10 mouse cellular contexts compared by ENCODE assay signal in the genomic region with DNA sequence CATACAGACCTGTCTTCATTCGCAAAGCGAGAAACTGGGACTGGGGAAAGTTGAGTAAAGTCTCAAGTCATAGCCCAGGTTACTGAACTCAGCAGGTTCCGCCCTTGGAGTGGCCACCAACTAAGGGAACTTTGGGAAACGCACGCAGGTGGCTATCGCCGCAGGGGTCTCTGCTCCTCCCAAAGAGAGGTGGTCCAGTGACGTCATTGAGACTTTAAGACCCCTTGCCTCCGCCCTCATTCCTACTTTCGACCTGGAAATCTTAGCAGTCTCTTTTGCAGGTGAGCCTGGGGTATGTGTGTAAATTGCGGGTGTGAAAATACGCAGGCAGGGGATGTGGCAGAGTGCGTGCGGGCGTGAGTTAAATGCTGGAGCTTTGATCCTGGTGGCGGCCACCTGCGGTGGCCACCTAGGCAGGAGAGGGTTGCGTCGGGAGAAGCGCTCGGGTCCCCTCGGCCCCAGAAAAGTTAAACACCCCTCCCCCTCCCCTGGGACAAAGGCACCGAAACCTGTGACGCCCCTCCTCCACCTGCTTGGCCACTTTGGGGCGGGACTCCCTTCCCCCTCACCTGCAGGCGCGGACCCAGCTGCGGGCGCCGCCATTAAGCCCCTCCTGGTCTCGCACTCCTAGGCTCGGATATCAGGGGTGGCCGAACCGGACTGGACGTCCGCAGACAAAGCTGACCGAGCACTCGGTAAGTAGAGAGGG. TPM values are rescaled to one million over a fixed set of nuclear protein-coding genes. Genes with fewer than 3 reads are reported as not detected.
DNase-seq lines count a peak whose midpoint lies in the region; ATAC-seq and TF ChIP-seq lines count a peak whose summit lies in the region.
"Had no signal": no experiment of that assay in that cellular context is flagged by ENCODE, and none has a peak within 500 bp of the region (broad histone marks: within the 10 kb centered on the region; RNA-seq: fewer than 3 reads in every experiment).

Gene Cldn6, plus strand, starts transcription at position 123 of the 709 bp plus-strand sequence.

- peaks cover 54% of the 10 kb centered on the region for H3K27me3 ChIP-seq in heart, embryonic 16.5 days (ENCODE audit: control insufficient read depth, insufficient read depth, low read length)
- peaks cover 85% of the 10 kb centered on the region for H3K27me3 ChIP-seq in embryonic facial prominence, embryonic 13.5 days
- peaks cover 56% of the 10 kb centered on the region for H3K27me3 ChIP-seq in hindbrain, postnatal 0 days (ENCODE audit: insufficient read depth, low read length)
- peaks cover 57% of the 10 kb centered on the region for H3K27me3 ChIP-seq in midbrain, embryonic 16.5 days (ENCODE audit: control insufficient read depth, insufficient read depth, low read depth, low read length)

- no peaks in the 10 kb centered on the region for H3K9me3 ChIP-seq in heart, embryonic 16.5 days (replicated peaks; ENCODE audit: control insufficient read depth, low read length)
- H3K9me3 ChIP-seq in embryonic facial prominence, embryonic 13.5 days = no peaks in the 10 kb centered on the region
- H3K9me3 ChIP-seq in hindbrain, postnatal 0 days (ENCODE audit: low read length) = no peaks in the 10 kb centered on the region
- no peaks in the 10 kb centered on the region for H3K9me3 ChIP-seq in midbrain, embryonic 16.5 days (replicated peaks; ENCODE audit: control insufficient read depth, low read length, poor library complexity, severe bottlenecking)

- no peak within 1 kb of the TSS for H3K9ac ChIP-seq in heart, embryonic 16.5 days (ENCODE audit: low read length)
- 0 out of 2 replicates have a peak within 1 kb of the TSS, but pooled peaks have one; percentile 49 for H3K9ac ChIP-seq in embryonic facial prominence, embryonic 13.5 days
- no peak within 1 kb of the TSS for H3K9ac ChIP-seq in hindbrain, postnatal 0 days (replicated peaks; ENCODE audit: low read length)
- peak within 1 kb of the TSS; percentile 18; the same call in 1 of the 2 replicates for H3K9ac ChIP-seq in midbrain, embryonic 16.5 days (ENCODE audit: low read depth, low read length)

- no peak within 1 kb of the TSS for H3K27ac ChIP-seq in heart, embryonic 16.5 days (ENCODE audit: low read length)
- peak within 1 kb of the TSS; percentile 5; the same call in 1 of the 2 replicates for H3K27ac ChIP-seq in embryonic facial prominence, embryonic 13.5 days
- H3K27ac ChIP-seq in hindbrain, postnatal 0 days = no peak within 1 kb of the TSS
- no peak within 1 kb of the TSS for H3K27ac ChIP-seq in midbrain, embryonic 16.5 days (ENCODE audit: low read length)
- H3K27ac ChIP-seq: heart, adult 2 months had no signal

- no peaks in the 10 kb centered on the region for H3K36me3 ChIP-seq in heart, embryonic 16.5 days (ENCODE audit: control insufficient read depth, insufficient read depth)
- H3K36me3 ChIP-seq in embryonic facial prominence, embryonic 13.5 days = no peaks in the 10 kb centered on the region
- H3K36me3 ChIP-seq in hindbrain, postnatal 0 days (ENCODE audit: insufficient read depth, low read length) = no peaks in the 10 kb centered on the region
- no peaks in the 10 kb centered on the region for H3K36me3 ChIP-seq in midbrain, embryonic 16.5 days (ENCODE audit: control insufficient read depth, insufficient read depth, low read length)

- peaks cover 22% of the 10 kb centered on the region for H3K4me1 ChIP-seq in heart, embryonic 16.5 days (ENCODE audit: control insufficient read depth, insufficient read depth, low read length)
- H3K4me1 ChIP-seq in embryonic facial prominence, embryonic 13.5 days = peaks cover 47% of the 10 kb centered on the region
- H3K4me1 ChIP-seq in hindbrain, postnatal 0 days (ENCODE audit: insufficient read depth, low read length) = peaks cover 16% of the 10 kb centered on the region
- H3K4me1 ChIP-seq in midbrain, embryonic 16.5 days (ENCODE audit: control insufficient read depth, insufficient read depth, low read length) = peaks cover 27% of the 10 kb centered on the region

- peak within 1 kb of the TSS; percentile 25 for H3K4me3 ChIP-seq in heart, embryonic 16.5 days (ENCODE audit: low read length)
- H3K4me3 ChIP-seq in embryonic facial prominence, embryonic 13.5 days = peak within 1 kb of the TSS; percentile 31
- peak within 1 kb of the TSS; percentile 21 for H3K4me3 ChIP-seq in hindbrain, postnatal 0 days (ENCODE audit: low read length)
- H3K4me3 ChIP-seq in midbrain, embryonic 16.5 days (ENCODE audit: low read depth, low read length) = peak within 1 kb of the TSS; percentile 23

- 4% methylated on average over 37 of the region's 38 CpGs for WGBS in heart, embryonic 16.5 days
- 2% methylated on average over 38 of the region's 38 CpGs for WGBS in embryonic facial prominence, embryonic 13.5 days
- whole genome bisulfite sequencing in hindbrain, postnatal 0 days = 4% methylated on average over 36 of the region's 38 CpGs
- 2% methylated on average over 38 of the region's 38 CpGs for WGBS in midbrain, embryonic 16.5 days

- ATAC-seq in heart, embryonic 16.5 days (replicated peaks; ENCODE audit: extremely low read depth, insufficient read depth, low FRiP score) = no peak
- no peak for ATAC-seq in embryonic facial prominence, embryonic 13.5 days (ENCODE audit: insufficient number of reproducible peaks, insufficient read depth, low FRiP score, low TSS enrichment, low read depth)
- no peak for ATAC-seq in hindbrain, postnatal 0 days
- no peak for ATAC-seq in midbrain, embryonic 16.5 days

- TF ChIP-seq CTCF in hindbrain, postnatal 0 days (IDR thresholded peaks at IDR 0.05; ENCODE audit: low read depth) = no peak

- H3K4me2 ChIP-seq in heart, embryonic 16.5 days (ENCODE audit: low read depth, low read length) = peak within 1 kb of the TSS; percentile 29
- peak within 1 kb of the TSS; percentile 51 for H3K4me2 ChIP-seq in embryonic facial prominence, embryonic 13.5 days
- H3K4me2 ChIP-seq in hindbrain, postnatal 0 days (ENCODE audit: low read depth, low read length) = peak within 1 kb of the TSS; percentile 39
- H3K4me2 ChIP-seq in midbrain, embryonic 16.5 days (ENCODE audit: low read length) = peak within 1 kb of the TSS; percentile 42

- intact Hi-C loops in left cerebral cortex, postnatal 36 days (cut with DNase I) = no loop called here
- intact Hi-C loops in left cerebral cortex, postnatal 4 days (cut with DNase I) = no loop called here

- no peak for DNase-seq in heart, adult 8-10 months (ENCODE audit: low spot score)
- DNase-seq in hindbrain, postnatal 0 days (ENCODE audit: low spot score) = no peak
- no peak for DNase-seq in left cerebral cortex, postnatal 36 days (ENCODE audit: low spot score in 2 of 2)
- DNase-seq in spleen, postnatal 14 days (ENCODE audit: low spot score in 2 of 2) = no peak
- DNase-seq in left cerebral cortex, postnatal 4 days = no peak

RNA-seq across cellular contexts. Expression of gene Cldn6, which starts in this region (rescaled TPM):
- polyA plus RNA-seq in heart, embryonic 16.5 days (2015; fragmentation: Nextera tagmentation; extraction: Ambion mirVana) = 1.7 and 15.9 TPM in 2 replicates
- total RNA-seq in heart, adult 8-10 months (2022) = not detected
- polyA plus RNA-seq in embryonic facial prominence, embryonic 13.5 days (2015; fragmentation: Nextera tagmentation; extraction: Ambion mirVana) = 34.8 and 47.1 TPM in 2 replicates
- 0.75 and 1.0 TPM in 2 replicates for total RNA-seq in hindbrain, postnatal 0 days (2014; rRNA removed)
- polyA plus RNA-seq in hindbrain, postnatal 0 days (2015; fragmentation: Nextera tagmentation; extraction: Ambion mirVana) = 0.33 and 0.34 TPM in 2 replicates
- polyA plus RNA-seq in midbrain, embryonic 16.5 days (2015; fragmentation: Nextera tagmentation; extraction: Ambion mirVana) = 0.52 and 1.2 TPM in 2 replicates
- total RNA-seq in left cerebral cortex, postnatal 36 days (2021) = not detected
- total RNA-seq in left cerebral cortex, postnatal 4 days (2021) = under 1 TPM in 1 of 2 experiments, not detected in 1; 0.24 TPM
- total RNA-seq: heart, adult 2 months; neutrophil, adult 5-6 weeks had no signal
- polyA plus RNA-seq: heart, adult 2 months had no signal

Comparison
In these comparisons a context has a peak if more than half of its experiments do, and no peak if none do; other contexts are left out.
1. H3K9ac ChIP-seq: peak in embryonic facial prominence, embryonic 13.5 days (single experiment) and midbrain, embryonic 16.5 days (single experiment); none in heart, embryonic 16.5 days (single experiment) and hindbrain, postnatal 0 days (single experiment).
2. Peak in every context shown above with its lines, with median percentiles within 50 percentile points of each other: H3K4me2 ChIP-seq and H3K4me3 ChIP-seq.